Mouse (Mus musculus) neural tube, embryonic 14.5 days (tissue): ENCODE measurements around the gene Otogl. TPM values are rescaled to one million over a fixed set of nuclear protein-coding genes. Genes with fewer than 3 reads are reported as not detected.

Source experiments
- polyA plus RNA-seq: library from polyadenylated mRNA; unstranded; fragments of >200 nt; fragmentation: Nextera tagmentation; extraction: Ambion mirVana; gene quantifications from 2 replicates; pipeline ENCODE4 v1.2.1, GENCODE M21; 2014

Otogl gene
- polyA plus RNA-seq, 1 experiment from 2014 or later, result 0.05 TPM

Other genes with a start within 250 kb of the Otogl start
- 0.19 and 0.21 TPM in 2 replicates for gene Ptprq, start 192.1 kb downstream of the Otogl start, polyA plus RNA-seq